Mouse (Mus musculus): ENCODE results near the gene Uba2. TPM values are rescaled to one million over a fixed set of nuclear protein-coding genes. Genes with fewer than 3 reads are reported as not detected.
"Not testable (repeated sequence)": the region's sequence is repeated elsewhere in the genome, so short reads cannot be mapped to it uniquely, and the experiment has no call there.

Gene Uba2
- total and polyA plus RNA-seq, 3 experiments, result 57.5 to 334 (median 253) TPM

DNA sequence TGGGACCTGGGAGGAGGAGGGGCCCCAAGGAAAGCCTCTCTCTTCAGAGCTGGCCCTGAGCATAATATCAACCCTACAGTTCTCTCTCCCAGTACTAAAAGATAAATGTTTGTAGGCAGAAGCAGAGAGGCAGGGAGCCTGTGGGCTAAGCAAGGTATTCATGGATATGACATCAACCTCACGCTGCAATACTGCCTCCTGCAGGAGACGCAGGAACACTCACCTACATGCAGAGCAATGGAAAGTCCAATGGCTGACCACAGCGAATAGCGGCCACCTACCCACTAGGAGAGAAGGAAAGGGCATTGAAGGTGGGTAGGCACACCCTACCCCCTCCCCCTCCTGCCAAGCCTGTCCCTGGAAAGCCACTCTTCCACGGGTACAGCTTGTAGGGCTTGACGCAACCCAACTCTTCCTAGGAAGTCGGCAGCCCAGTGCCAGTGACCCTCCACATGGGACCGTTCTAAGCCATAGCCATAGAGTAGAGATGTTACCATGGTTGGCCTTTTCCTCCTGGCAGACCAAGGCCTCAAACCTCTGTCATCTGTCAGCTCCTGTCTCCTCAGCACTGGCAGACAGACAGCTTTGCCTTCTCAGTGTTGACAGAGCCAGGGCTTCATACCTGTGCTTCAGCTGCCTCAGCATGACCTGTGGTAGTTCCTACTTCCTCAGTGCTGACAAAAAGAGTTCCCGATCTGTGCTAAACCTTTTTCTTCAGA lies 38.8 kb upstream of the Uba2 start:
- H3K36me3 ChIP-seq (replicated peaks), result peaks cover 100% of the 10 kb centered on the region
- DNase-seq (ENCODE audit: low spot score) (no peak), ATAC-seq (ENCODE audit: extremely low read depth, insufficient number of reproducible peaks, low FRiP score, poor library complexity, severe bottlenecking) (no peak; the same call in 1 of the 2 replicates)
- H3K27me3 ChIP-seq (ENCODE audit: insufficient read depth, low read length), result no peaks in the 10 kb centered on the region
- H3K9me3 ChIP-seq (replicated peaks), result no peaks in the 10 kb centered on the region
- peaks cover 51% of the 10 kb centered on the region for H3K4me1 ChIP-seq (ENCODE audit: insufficient read depth, low read depth, low read length)
- 0 out of 2 replicates have a peak, but pooled peaks have one; percentile 9 for TF ChIP-seq CTCF (IDR thresholded peaks at IDR 0.05; ENCODE audit: low read depth, low read length)
- TF ChIP-seq GATA2 (IDR thresholded peaks at IDR 0.05; ENCODE audit: borderline replicate concordance, low read depth, low read length), result no peak
- no peak overlapping the region for H3K4me3 ChIP-seq (ENCODE audit: low read depth, low read length)

DNA sequence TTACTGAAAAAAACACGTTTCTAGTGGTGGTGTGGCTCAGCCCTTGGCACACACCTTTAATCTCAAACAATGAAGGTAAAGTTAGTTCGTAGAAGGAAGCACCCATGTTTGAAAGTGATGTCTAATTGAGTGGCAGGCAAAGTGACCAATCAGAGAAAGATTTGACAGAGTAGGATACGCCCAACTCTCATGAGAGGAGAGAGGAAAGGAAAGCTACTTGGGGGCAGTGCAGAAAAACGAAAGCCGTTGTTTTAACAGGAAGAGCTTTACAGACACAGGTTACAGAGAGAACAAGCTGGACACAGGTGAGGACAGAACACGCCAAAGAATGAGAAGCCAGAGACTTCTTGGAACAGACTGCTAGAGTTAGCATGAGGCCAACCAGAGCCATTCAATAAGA lies 36.9 kb upstream of the Uba2 start:
- Histone ChIP-seq H3K4me3 (ENCODE audit: low read depth, low read length) (no peak overlapping the region), H3K9me3 (replicated peaks) (no peaks in the 10 kb centered on the region), H3K36me3 (replicated peaks) (peaks cover 98% of the 10 kb centered on the region), H3K4me1 (ENCODE audit: insufficient read depth, low read depth, low read length) (peaks cover 55% of the 10 kb centered on the region), H3K27me3 (ENCODE audit: insufficient read depth, low read length) (no peaks in the 10 kb centered on the region)
- no peak for TF ChIP-seq TAL1 (conservative IDR thresholded peaks at IDR 0.05; ENCODE audit: low read depth, low read length)
- TF ChIP-seq POLR2AphosphoS5 (IDR thresholded peaks at IDR 0.05; ENCODE audit: insufficient replicate concordance, low read depth, low read length), result no peak
- TF ChIP-seq CTCF (IDR thresholded peaks at IDR 0.05; ENCODE audit: low read depth, low read length), result no peak
- no peak for TF ChIP-seq GATA2 (IDR thresholded peaks at IDR 0.05; ENCODE audit: borderline replicate concordance, low read depth, low read length)
- no peak for TF ChIP-seq GATA1 (IDR thresholded peaks at IDR 0.05; ENCODE audit: borderline replicate concordance, low read length)
- no peak for DNase-seq (ENCODE audit: low spot score)
- no peak for ATAC-seq (ENCODE audit: extremely low read depth, insufficient number of reproducible peaks, low FRiP score, poor library complexity, severe bottlenecking)

DNA sequence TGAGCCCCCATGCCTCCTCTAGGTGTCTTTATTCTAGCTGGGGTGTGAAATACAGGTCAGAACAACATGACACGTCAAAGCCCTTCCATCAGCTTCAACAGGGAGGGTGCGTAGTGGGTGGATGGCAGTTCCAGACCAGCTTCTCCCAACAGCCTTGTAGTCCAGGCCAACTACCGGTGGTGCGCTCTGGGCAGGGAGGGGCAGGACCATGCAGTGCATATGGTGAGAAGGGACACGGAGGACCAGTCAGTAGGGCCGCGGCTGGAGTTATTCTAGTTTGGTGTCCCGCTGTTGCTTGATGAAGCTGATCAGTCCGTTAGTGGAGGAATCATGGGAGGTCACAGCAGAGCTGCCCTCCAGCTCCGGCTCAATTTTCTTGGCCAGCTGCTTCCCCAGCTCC lies 32.7 kb upstream of the Uba2 start:
- not testable (repeated sequence) for H3K27me3 ChIP-seq (ENCODE audit: insufficient read depth, low read length); DNase-seq (ENCODE audit: low spot score); H3K4me3 ChIP-seq (ENCODE audit: low read depth, low read length); H3K9me3 ChIP-seq (replicated peaks); ATAC-seq (ENCODE audit: extremely low read depth, insufficient number of reproducible peaks, low FRiP score, poor library complexity, severe bottlenecking)
- peaks cover 49% of the 10 kb centered on the region for H3K4me1 ChIP-seq (ENCODE audit: insufficient read depth, low read depth, low read length)
- peaks cover 70% of the 10 kb centered on the region for H3K36me3 ChIP-seq (replicated peaks)

DNA sequence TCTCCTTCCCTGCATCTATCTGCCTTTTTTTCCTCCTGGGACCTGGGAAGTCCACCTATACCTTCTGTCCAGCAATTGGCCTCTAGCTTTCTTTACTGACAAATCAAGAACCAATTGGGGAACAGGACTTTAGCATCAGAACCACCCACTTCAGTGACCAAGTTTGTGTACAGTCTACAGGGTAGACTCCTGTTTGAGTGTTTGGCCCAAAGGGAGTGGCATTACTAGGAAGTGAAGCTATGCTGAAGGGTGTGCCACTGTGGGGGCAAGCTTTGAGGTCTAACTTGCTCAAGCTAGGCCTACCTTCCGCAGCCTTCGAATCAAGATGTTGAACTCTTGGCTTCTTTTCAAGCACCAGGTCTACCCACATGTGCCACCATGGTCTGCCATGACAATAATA lies 31.4 kb upstream of the Uba2 start:
- TF ChIP-seq GATA1 (IDR thresholded peaks at IDR 0.05; ENCODE audit: borderline replicate concordance, low read length), result no peak
- TF ChIP-seq CTCF (IDR thresholded peaks at IDR 0.05; ENCODE audit: low read depth, low read length), result no peak
- no peak for TF ChIP-seq GATA2 (IDR thresholded peaks at IDR 0.05; ENCODE audit: borderline replicate concordance, low read depth, low read length)
- no peak for TF ChIP-seq TAL1 (conservative IDR thresholded peaks at IDR 0.05; ENCODE audit: low read depth, low read length)
- no peak for TF ChIP-seq POLR2AphosphoS5 (IDR thresholded peaks at IDR 0.05; ENCODE audit: insufficient replicate concordance, low read depth, low read length)
- no peak overlapping the region for H3K4me3 ChIP-seq (ENCODE audit: low read depth, low read length)
- DNase-seq (ENCODE audit: low spot score) (no peak), ATAC-seq (ENCODE audit: extremely low read depth, insufficient number of reproducible peaks, low FRiP score, poor library complexity, severe bottlenecking) (no peak)
- H3K9me3 ChIP-seq (replicated peaks), result no peaks in the 10 kb centered on the region
- H3K27me3 ChIP-seq (ENCODE audit: insufficient read depth, low read length), result no peaks in the 10 kb centered on the region
- H3K36me3 ChIP-seq (replicated peaks), result peaks cover 57% of the 10 kb centered on the region
- H3K4me1 ChIP-seq (ENCODE audit: insufficient read depth, low read depth, low read length), result peaks cover 46% of the 10 kb centered on the region

DNA sequence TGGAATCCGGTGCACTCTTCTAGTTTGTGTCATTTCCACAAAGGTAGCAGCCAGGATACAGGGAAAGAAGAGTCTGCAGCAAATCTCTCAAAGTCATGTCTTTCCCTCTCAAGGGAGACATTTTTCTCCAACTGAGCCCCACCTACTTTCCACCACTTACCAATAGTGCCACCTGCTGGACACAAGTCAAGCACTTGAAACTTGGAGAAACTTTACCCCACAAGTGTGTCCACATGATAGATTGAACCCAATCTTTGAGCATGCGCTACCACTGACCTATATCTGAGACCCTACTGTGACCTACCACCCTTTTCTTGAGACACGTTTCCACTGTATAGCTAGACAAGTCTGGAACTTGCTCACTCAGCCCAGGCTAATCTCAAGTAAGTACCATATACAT lies 28.9 kb upstream of the Uba2 start:
- Histone ChIP-seq H3K9me3 (replicated peaks) (no peaks in the 10 kb centered on the region), H3K27me3 (ENCODE audit: insufficient read depth, low read length) (no peaks in the 10 kb centered on the region), H3K4me3 (ENCODE audit: low read depth, low read length) (no peak overlapping the region), H3K4me1 (ENCODE audit: insufficient read depth, low read depth, low read length) (peaks cover 42% of the 10 kb centered on the region), H3K36me3 (replicated peaks) (peaks cover 53% of the 10 kb centered on the region)
- TF ChIP-seq POLR2AphosphoS5 (IDR thresholded peaks at IDR 0.05; ENCODE audit: insufficient replicate concordance, low read depth, low read length) (no peak; the same call in 1 of the 2 replicates), CTCF (IDR thresholded peaks at IDR 0.05; ENCODE audit: low read depth, low read length) (peak; percentile 58)
- DNase-seq (ENCODE audit: low spot score), result no peak
- ATAC-seq (ENCODE audit: extremely low read depth, insufficient number of reproducible peaks, low FRiP score, poor library complexity, severe bottlenecking), result no peak

GRCm38 (mm10) chr7:34196132-34197128 lies 27.0 kb upstream of the Uba2 start, which contains the start of gene Pdcd2l:
Gene Pdcd2l, minus strand, starts transcription at chr7:34196661.
- Histone ChIP-seq H3K9me3 (replicated peaks) (no peaks in the 10 kb centered on the region), H3K27me3 (ENCODE audit: insufficient read depth, low read length) (no peaks in the 10 kb centered on the region), H3K4me1 (ENCODE audit: insufficient read depth, low read depth, low read length) (peaks cover 40% of the 10 kb centered on the region), H3K36me3 (replicated peaks) (peaks cover 53% of the 10 kb centered on the region), H3K4me3 (ENCODE audit: low read depth, low read length) (peak within 1 kb of the TSS; percentile 100)
- TF ChIP-seq CTCF (IDR thresholded peaks at IDR 0.05; ENCODE audit: low read depth, low read length) (no peak), POLR2AphosphoS5 (IDR thresholded peaks at IDR 0.05; ENCODE audit: insufficient replicate concordance, low read depth, low read length) (no peak; the same call in 1 of the 2 replicates), TAL1 (conservative IDR thresholded peaks at IDR 0.05; ENCODE audit: low read depth, low read length) (no peak), GATA1 (IDR thresholded peaks at IDR 0.05; ENCODE audit: borderline replicate concordance, low read length) (no peak), GATA2 (IDR thresholded peaks at IDR 0.05; ENCODE audit: borderline replicate concordance, low read depth, low read length) (no peak)
- DNase-seq (ENCODE audit: low spot score) (peak; percentile 70), ATAC-seq (ENCODE audit: extremely low read depth, insufficient number of reproducible peaks, low FRiP score, poor library complexity, severe bottlenecking) (peak; percentile 67)

All from G1E (cell line).